Mouse (Mus musculus) Muller cell, postnatal 12 days (primary cell): ENCODE measurements around the gene Pklr.
"Not testable (repeated sequence)": the region's sequence is repeated elsewhere in the genome, so short reads cannot be mapped to it uniquely, and the experiment has no call there.

ENCODE experiments used
- DNase-seq: peaks from one replicate; pipeline ENCODE4 v3.0.0-alpha.2; 2015; ENCODE audit errors: inconsistent ontology term

Gene Pklr

DNA sequence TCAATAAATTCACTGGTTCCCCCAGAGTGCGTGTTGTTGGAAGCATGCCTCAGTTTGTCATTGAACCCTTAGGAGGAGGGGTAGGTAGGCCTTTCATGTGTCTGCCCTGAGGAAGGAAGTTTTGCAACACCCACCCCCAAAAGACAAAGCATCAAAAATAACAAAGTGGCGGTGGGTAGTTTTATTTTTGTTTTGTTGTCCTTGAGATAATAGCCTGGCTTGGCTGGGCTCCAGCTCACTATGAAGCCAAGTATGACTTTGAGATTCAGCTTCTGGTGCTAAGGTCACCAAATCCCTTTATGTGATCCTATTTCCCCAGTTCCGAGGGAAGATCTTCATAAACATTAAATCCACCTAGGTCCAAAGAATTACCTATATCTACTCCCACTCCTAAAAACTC lies 11.7 kb upstream of the Pklr start:
- no peak for DNase-seq

DNA sequence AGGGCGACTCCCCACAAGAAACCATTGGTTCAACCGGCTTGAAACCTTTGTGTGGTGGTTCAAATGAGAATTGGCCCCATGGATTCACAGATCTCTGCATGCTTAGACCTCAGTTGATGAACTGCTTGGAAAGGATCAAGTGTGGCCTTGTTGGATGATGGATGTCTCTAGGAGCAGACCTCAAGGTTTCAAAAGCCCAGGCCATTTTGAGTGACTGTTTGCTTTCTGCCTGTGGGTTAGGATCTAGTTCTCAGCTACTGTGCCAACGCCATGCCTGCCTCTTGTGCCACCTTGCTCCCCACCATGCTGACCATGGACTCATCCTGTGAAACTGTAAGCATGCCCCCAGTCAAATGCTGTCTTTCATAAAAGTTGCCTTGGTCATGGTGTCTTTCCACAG lies 10.0 kb upstream of the Pklr start:
- DNase-seq = no peak

DNA sequence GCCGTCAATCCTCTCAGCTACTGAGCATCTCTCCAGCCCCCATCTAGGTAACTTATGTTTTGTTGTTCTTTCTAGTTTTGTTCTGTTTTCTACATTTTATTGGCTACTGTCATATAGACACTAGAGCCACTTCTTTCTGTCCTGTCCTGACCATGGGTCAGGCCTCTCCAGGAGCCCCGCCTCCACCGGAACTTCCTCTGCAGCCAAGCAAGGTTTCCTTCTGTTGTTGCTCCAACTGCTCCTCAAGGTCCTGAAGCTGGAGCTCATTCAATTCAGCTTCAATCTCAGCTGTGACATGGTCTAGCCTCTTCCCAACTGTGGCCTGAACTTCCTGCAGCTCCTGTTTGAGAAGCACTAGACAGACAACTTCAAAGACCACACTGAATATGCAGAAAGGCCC lies 6.0 kb upstream of the Pklr start:
- no peak for DNase-seq

DNA sequence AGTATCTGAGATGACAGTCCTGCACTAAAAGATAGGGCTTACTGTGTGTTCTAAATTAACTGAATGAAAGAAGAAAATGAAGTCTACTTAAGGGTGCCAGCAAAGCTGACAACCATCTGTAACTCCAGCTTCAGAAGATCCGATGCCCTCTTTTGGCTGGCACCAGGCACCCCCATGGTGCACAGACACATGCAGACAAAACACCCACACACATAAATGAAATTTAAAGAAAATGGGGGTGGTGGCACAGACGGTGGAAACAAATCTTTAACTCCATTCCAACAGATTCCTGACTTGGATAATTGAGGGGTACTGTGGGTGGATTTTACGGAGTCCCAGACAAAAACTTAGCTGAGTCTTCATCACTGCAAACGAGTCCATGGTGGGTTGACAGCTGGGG lies 4.1 kb upstream of the Pklr start:
- no peak for DNase-seq

DNA sequence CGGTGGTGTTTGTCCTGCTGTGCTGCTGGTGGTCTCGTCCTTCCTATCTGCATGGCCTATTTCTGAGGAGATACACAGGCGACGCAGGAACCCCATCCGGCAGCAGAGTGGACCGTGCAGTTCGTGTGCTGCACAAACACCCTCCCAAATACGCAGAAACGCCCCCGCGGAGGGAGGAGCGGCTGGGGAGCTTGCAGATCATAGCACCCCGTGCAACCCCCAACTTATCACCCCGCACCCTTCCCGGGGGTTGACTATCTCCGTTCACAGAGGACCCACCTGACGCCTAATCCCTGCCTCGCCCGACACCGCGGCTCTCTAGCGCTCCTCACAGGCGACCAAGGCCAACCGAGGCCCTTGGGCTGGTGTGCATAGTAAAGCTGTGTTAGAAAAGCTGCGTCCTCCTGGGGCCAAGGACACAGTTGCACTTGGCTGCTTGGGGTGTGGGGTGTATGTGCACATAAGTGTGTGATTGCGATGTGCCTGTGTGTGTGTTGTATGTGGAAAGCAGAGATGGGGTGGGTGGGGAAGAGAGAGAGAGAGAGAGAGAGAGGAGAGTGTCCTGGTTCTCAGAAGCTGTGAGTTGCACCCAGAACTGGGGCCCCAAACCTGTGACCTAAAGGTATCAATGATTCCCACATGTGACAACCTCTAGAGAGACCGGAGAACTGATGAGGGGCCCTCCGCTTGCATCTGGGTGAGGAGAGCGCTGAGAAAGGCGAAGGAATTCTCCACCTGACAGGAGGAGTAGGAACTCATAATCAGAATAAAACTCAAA lies 3.5 kb upstream of the Pklr start:
- peak; percentile 11 for DNase-seq

DNA sequence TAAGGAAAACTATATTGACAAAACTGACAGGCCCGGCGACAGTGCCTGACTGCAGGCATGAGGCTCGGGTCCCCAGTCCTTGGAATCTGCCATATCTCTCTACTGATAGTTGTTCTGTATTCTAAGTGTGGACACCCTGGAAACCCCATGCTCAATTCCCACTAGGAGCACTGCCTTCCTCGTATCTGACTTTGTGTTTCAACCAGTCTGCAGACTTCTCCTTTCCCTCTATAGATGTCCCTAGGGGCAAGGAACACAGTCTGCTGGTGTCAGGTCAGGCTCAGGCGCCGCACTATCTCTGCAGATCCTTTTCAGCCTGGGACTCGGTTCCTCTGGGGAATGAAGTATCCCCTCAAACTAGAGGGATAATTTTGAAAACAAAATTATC lies 2.9 kb upstream of the Pklr start:
- no peak for DNase-seq

DNA sequence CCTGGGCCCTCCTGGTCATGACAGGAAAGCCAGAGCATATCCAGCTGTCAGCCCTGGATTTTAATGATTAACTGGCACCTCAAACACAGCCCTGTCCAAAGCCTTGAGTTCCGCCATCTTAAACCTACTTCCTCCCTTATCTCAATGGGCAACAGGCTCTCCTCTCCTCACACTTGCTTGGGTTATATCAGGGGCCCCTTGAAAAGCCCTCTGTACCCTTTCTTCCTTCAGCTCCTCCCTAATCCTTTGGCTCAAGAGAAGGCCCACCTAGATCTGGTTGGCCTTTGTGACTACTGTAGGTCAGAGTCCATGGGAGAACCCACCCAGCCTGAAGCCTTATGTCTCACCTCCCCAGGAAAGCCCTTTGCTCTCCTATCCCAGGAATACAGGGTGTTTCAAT lies 2.2 kb upstream of the Pklr start:
- DNase-seq = no peak

DNA sequence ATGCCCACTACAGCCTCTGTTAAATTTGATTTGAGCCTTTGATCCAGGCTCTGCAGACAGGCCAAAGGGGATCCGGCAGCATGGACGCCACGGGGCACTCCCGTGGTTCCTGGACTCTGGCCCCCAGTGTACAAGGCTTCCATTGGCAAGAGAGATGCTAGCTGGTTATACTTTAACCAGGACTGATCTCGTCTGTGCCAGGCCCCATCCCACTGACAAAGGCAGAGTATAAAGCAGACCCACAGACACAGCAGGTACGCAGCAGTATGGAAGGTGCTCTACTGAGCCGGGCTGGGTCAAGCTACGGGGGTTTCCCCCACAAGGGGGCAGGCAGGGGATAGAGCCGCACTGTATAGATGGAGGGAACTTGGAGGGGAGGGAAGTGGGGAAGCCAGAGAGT lies 423 bp downstream of the Pklr start:
- DNase-seq = no peak

DNA sequence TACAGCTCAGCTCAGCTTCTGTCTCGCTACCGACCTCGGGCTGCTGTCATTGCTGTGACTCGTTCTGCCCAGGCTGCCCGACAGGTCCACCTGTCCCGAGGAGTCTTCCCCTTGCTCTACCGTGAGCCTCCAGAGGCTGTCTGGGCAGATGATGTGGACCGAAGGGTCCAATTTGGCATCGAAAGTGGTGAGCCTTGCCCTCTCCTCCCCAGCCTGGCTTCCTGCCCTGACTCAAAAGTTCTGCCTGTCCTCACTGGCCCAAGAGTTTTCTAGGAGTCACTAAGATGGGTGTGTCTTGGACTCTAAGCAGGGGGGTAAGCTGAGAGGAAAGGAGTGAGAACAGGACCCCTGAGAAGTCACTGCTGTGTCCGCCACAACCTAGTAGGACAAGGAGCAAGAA lies 8.9 kb downstream of the Pklr start:
- no peak for DNase-seq

DNA sequence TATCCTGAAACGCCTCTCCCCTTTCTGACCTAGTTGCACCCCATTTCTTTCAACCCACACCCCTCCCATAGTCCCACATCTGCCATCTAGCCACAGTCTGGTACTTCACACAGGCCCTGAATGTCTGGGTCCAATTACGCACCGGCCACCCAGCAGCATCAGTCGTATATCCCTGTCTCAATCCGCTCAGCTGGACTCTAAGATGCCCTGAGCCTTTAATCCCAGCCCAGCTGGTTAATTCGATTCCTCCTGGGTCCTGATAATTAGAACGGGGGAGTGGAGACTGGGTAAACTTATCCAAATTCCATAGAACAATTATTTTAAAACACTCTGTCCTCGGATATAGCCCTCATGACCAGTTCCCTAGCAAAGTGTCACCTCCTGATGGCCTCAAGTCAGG lies 9.6 kb downstream of the Pklr start:
- no peak for DNase-seq

DNA sequence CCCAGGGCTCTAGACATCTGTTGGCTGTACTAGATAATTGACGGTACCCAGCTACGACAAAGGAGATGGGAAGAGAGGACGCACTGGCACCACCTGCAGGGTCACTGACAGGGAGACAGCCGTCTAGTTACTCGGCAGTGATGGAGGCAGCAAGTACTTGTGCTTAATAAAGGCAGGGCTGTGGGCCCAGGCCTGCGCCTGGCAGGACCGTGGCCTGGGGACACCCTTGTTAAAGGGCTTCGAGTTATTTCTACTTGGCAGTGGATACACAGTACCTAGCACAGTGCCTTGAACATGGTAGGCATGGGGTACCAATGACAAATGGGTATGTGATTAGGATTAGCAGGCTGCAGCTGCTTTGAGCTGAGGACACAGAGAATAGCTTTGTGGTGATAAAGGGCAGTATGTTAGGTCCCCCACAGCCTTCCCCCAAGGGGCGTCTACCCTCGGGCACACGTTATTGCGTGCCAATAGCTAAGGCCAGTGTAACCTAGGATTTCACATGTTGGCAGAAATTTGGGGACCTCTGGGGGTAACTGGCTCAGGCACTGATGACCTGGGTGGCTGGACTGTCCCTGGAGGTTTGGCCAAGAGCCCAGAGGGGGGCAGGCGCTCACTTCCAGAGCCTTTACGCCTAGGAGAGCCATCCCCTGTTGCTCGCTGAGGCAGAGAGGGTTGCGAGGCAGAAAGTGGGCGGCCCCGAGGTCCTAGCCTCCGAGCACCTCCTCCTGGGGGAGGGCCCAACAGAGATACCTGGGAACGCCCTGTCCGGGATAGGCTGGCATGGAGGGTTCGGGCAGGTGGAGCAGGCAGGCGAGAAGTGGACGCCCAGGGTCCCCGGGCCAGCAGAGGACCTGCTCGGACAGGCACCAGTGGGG lies 11.4 kb downstream of the Pklr start:
- no peak for DNase-seq

DNA sequence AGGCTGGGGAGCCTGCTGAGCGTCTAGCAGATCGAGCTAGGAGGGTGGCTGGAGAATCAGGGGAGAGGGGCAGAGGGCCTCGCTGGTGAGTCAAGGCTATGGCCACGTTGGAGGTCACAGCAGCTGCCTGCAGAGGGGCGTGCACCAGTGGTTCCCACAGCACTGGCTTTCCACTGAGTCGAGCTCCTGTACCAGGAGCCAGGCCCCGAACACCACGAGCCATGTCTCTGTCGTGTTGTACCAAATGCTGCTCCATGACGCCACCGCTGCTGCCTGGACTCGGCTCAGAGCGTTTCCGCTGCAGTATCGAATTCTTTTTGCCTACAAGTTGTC lies 12.0 kb downstream of the Pklr start:
- no peak for DNase-seq

DNA sequence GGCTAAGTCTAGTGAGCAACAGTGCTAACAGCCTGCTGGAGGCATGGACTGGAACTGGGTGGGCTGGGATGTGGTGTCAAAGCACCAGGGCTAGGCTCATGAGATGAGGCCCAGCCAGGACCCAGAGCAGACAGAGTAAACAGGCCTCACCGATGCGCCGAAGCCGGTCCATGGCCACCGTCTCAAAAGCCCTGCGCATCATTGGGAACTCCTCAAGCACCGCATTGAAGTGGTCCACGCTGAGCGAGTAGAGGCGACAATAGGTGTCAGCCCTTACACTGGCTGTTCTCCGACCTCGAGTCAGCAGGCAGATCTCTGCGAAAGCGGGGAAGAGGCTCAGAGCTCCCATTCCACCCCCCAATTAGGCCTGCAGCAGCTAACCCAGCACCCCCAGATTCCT lies 12.6 kb downstream of the Pklr start:
- DNase-seq = no peak

DNA sequence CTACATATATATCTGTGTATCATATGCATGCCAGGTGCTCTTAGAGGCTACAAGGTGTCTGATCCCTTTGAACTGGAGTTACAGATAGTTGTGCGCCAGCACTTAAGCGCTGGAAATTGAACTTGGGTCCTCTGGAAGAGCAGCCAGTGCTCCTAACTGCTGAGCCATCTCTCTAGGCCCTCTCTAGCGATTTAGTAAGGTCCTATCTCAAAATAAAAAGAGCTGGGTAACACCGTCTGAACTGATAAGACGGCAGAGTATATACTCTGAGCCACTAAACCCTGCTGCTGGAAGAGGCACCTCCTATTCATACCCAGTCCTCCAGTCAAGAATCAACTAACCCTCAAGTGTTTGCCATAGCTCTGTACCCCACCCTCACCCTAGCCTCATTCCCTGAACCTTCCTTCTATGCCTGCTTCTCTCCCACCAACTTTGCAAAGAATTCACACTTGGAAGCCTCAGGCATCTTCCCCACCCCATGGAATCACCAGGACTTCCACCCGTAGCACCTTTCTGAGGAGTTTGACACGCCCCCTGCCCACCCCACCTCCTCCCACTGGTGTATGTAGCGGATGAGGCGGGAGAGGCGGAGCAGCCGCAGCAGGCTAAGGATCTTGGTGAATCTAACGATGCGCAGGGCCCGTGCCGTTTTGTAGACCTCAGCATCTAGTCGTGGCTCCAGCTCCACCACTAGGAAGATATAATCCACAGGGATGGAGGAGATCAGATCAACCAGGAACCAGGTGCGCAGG lies 16.3 kb downstream of the Pklr start:
- DNase-seq = no peak

DNA sequence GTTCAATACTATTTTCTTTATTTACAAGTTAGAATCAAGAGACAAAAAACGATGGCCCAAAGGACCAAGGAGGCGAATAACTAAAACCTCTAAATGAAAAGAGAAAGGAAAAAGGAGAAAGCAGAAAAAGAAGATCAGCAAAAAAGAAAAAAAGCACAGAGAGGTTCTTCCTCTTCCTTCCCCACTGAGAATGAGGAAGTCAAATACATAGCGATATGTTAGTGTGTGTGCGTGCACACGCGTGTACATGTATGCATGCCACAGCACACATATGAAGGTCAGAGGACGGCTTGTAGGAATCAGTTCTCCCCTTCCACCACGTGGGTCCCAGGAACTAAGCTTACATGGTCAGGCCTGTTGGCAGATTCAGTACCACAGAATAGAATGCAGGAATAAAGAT lies 21.0 kb downstream of the Pklr start:
- DNase-seq = no peak

DNA sequence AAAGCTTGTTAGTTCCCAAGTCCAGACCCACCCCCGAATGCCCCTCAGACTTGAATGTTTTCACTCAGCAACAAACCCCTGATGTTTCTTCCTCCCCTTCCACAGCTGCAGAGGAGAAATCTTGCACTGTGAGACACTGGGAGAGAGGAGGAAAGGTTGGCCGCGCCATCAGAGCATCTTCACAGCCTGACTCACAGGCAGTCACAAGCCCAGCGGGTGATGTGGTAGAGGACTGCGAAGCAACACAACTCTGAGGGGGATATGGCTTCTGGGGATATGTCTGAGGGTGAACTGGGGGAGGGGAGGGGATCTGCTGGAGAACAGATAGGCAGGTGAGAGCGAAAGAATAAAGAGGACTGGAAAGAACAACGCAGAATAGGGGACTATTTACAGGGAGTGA lies 22.7 kb downstream of the Pklr start:
- DNase-seq = no peak

DNA sequence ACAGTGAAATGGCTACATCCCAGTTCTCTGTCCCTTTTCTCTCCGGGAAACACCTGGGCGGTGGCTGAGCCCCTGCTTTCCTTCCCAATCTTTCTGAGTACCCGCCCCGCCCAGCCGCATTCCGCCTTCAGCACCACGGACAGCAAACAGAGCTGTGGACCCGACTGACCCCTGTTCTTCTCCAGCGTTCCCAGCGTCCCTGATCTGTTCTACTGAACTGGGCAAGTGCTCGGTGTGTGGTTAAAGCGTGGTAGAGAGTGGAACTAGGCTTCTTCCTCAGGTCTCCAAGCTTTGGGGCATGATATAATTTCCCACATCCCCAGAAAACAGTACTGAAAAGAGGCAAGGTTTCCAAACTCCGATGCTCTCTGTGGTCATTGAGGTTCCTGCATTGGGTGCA lies 23.3 kb downstream of the Pklr start:
- DNase-seq = peak; percentile 58

DNA sequence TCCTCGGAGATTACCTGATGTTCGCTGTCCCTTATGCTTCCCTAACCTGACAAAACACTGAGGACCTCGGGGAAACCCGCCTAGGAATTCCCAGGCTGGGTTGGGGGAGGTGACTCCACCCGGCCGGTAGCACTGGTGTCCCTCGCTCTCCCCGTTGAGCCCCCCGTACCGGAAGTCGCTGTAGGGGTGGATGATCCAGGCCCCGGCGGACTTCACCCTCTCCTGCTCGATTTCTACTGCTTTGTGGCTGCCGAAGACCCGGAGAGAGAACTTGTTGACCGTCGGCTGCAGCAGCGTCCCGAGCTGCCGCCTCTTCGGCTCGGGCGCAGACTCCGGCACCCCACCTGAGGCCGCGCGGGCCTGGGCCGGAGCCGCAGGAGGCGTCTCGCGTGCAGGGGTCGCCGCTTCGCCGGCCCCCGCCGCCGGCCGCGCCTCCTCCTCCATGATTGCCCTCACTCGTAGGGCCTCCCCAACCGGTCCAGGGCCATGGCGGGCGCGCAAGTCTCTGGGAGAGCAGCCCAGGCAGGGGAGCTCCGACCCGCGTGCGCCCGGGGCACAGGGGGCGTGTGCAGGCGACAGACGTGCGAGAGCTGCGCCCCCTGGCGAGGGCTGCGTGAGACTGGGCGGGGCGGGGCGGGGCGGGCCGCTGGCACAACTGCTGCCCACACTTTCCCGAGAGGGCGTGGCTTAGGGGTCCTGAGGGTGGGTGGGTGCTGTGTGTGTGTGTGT lies 23.8 kb downstream of the Pklr start, which contains the start of gene Hcn3:
Gene Hcn3 (minus strand): TSS at position 581 of the 729 bp plus-strand sequence.
- peak; percentile 78 for DNase-seq

DNA sequence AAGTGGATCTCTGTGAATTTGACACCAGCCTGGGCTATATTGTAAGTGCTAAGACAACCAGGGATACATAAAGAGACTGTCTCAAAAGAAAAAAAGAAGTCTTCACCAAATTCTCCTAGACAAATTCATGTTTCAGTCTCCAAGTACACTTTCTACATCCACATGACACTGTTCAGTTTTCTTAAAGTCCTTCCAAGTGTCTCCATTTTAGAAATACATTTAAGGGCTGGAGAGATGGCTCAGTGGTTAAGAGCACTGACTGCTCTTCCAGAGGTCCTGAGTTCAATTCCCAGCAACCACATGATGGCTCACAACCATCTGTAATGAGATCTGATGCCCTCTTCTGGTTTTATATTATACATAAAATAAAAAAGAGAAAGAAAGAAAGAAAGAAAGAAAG lies 25.3 kb downstream of the Pklr start:
- not testable (repeated sequence) for DNase-seq

DNA sequence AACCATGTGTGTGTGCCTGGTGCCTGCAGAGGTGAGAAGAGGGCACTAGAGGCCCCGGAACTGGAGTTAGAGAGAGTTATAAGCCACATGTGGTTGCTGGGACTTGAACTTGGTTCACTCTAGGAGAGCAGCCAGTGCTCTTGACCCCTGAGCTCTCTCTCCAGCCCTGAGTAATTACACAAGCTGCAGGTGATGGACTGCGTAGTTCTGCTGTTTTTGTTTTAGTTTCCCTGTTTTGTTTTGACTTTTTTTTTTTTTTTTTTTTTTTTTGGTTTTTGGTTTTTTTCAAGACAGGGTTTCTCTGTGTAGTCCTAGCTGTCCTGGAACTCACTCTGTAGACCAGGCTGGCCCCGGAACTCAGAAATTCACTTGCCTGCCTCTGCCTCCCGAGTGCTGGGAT lies 25.8 kb downstream of the Pklr start:
- no peak for DNase-seq

DNA sequence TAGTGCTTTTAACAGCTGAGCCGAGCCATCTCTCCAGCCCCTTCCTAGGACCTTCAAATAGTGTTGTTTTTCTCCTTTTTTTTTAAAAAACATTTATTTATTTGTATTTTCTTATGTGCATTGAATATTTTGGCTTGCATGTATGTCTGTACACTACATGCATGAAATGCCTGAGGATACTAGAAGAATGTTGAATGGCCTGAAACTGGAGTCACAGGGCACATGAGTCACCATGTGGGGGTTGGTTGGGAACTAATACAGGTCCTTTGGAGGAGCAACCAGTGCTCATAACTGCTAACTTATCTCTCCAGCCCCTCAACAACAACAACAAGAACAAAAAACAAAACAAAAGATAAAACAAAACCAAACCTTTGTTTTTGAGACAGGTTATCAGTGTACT lies 27.2 kb downstream of the Pklr start:
- peak; percentile 51 for DNase-seq
